25 mouse cellular contexts compared by ENCODE assay signal in the genomic region with DNA sequence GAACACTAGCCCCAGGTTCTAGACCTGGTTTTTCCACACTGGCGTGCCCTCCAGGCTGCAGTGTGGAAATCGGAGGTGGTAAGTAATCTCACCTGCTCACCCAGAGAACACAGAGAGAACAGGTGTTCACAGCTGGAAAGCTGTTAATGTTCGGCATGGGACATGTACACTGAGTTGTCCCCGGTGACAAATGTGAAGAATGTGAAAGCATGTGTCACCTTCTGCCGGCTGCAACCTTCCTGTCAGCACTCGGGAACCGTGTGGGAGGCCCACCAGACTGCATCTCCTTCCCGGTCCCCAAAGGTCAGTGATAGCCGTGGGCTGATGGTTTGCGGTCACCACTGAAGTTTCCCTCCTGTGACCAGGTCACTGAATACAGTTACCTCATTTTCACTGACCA. TPM values are rescaled to one million over a fixed set of nuclear protein-coding genes. Genes with fewer than 3 reads are reported as not detected.
DNase-seq lines count a peak whose midpoint lies in the region; ATAC-seq lines count a peak whose summit lies in the region.
"Had no signal": no experiment of that assay in that cellular context is flagged by ENCODE, and none has a peak within 500 bp of the region (broad histone marks: within the 10 kb centered on the region; RNA-seq: fewer than 3 reads in every experiment).

No protein-coding gene starts in this region.

- H3K27ac ChIP-seq in heart, embryonic 10.5 days, result peak overlapping the region; percentile 47; the same call in 1 of the 2 replicates
- no peak overlapping the region for H3K27ac ChIP-seq in heart, embryonic 14.5 days (replicated peaks in 1 of 2; ENCODE audit: control insufficient read depth in 1 of 2, insufficient read depth in 1 of 2, low read depth in 2 of 2, low read length in 2 of 2)
- H3K27ac ChIP-seq in heart, embryonic 12.5 days (ENCODE audit: poor library complexity, severe bottlenecking), result no peak overlapping the region
- H3K27ac ChIP-seq in heart, embryonic 16.5 days (ENCODE audit: low read length), result no peak overlapping the region
- H3K27ac ChIP-seq: embryonic facial prominence, embryonic 10.5 days; embryonic facial prominence, embryonic 12.5 days; forebrain, embryonic 13.5 days had no signal

- WGBS in heart, embryonic 10.5 days, result 37% methylated on average over 10 of the region's 10 CpGs
- WGBS in heart, embryonic 14.5 days, result 32% methylated on average over 10 of the region's 10 CpGs
- 28% methylated on average over 10 of the region's 10 CpGs for WGBS in heart, embryonic 12.5 days
- WGBS in heart, embryonic 16.5 days, result 28% methylated on average over 10 of the region's 10 CpGs

- H3K4me1 ChIP-seq in heart, embryonic 10.5 days, result peaks cover 18% of the 10 kb centered on the region
- peaks cover 13% of the 10 kb centered on the region in 2 experiments for H3K4me1 ChIP-seq in heart, embryonic 14.5 days (ENCODE audit: control insufficient read depth in 2 of 2, insufficient read depth in 2 of 2, low read length in 2 of 2)
- H3K4me1 ChIP-seq in heart, embryonic 12.5 days (replicated peaks), result peaks cover 16% of the 10 kb centered on the region
- peaks cover 13% of the 10 kb centered on the region for H3K4me1 ChIP-seq in heart, embryonic 16.5 days (ENCODE audit: control insufficient read depth, insufficient read depth, low read length)
- H3K4me1 ChIP-seq: embryonic facial prominence, embryonic 10.5 days; embryonic facial prominence, embryonic 12.5 days had no signal

- H3K4me2 ChIP-seq in heart, embryonic 14.5 days (ENCODE audit: low read length), result no peak overlapping the region
- H3K4me2 ChIP-seq in heart, embryonic 12.5 days, result no peak overlapping the region
- no peak overlapping the region for H3K4me2 ChIP-seq in heart, embryonic 16.5 days (ENCODE audit: low read depth, low read length)
- H3K4me2 ChIP-seq: embryonic facial prominence, embryonic 12.5 days; forebrain, embryonic 13.5 days had no signal

- H3K27me3 ChIP-seq in heart, embryonic 10.5 days (ENCODE audit: insufficient read depth, poor library complexity, severe bottlenecking), result no peaks in the 10 kb centered on the region
- H3K27me3 ChIP-seq in heart, embryonic 14.5 days (ENCODE audit: control insufficient read depth, insufficient read depth, low read length), result no peaks in the 10 kb centered on the region
- H3K27me3 ChIP-seq in heart, embryonic 12.5 days (replicated peaks), result no peaks in the 10 kb centered on the region
- H3K27me3 ChIP-seq in heart, embryonic 16.5 days (ENCODE audit: control insufficient read depth, insufficient read depth, low read length), result no peaks in the 10 kb centered on the region
- H3K27me3 ChIP-seq: CH12.LX; embryonic facial prominence, embryonic 12.5 days; forebrain, embryonic 13.5 days; Patski had no signal

- peak; percentile 64; the same call in 1 of the 2 replicates for ATAC-seq in heart, embryonic 14.5 days (ENCODE audit: insufficient number of reproducible peaks, insufficient read depth, low FRiP score, low read depth)
- no peak for ATAC-seq in heart, embryonic 12.5 days (ENCODE audit: insufficient number of reproducible peaks, low FRiP score)
- peak; percentile 70; the same call in 1 of the 2 replicates for ATAC-seq in heart, embryonic 16.5 days (replicated peaks; ENCODE audit: extremely low read depth, insufficient read depth, low FRiP score)
- ATAC-seq: activated CD4-positive, CD25-positive, alpha-beta regulatory T cell, adult 4 months; CD4-positive, CD25-positive, alpha-beta regulatory T cell, adult 4 months; forebrain, embryonic 13.5 days; Patski had no signal

- no peak overlapping the region for H3K4me3 ChIP-seq in heart, embryonic 10.5 days
- no peak overlapping the region for H3K4me3 ChIP-seq in heart, embryonic 14.5 days (ENCODE audit: control insufficient read depth in 1 of 2, insufficient read depth in 1 of 2, low read depth in 1 of 2, low read length in 2 of 2)
- H3K4me3 ChIP-seq in heart, embryonic 12.5 days, result no peak overlapping the region
- no peak overlapping the region for H3K4me3 ChIP-seq in heart, embryonic 16.5 days (ENCODE audit: low read length)
- H3K4me3 ChIP-seq: embryonic facial prominence, embryonic 10.5 days; embryonic facial prominence, embryonic 12.5 days; forebrain, embryonic 13.5 days had no signal

- intact Hi-C loops in heart, postnatal 14 days (cut with DNase I), result no loop called here
- intact Hi-C loops in heart, postnatal 10 days (cut with DNase I), result loop anchor here (5.0 kb wide), 1 partner anchor 410 kb away; no protein-coding TSS in a partner anchor

- H3K9me3 ChIP-seq in heart, embryonic 10.5 days, result no peaks in the 10 kb centered on the region
- H3K9me3 ChIP-seq in heart, embryonic 14.5 days (ENCODE audit: control insufficient read depth, low read length), result no peaks in the 10 kb centered on the region
- no peaks in the 10 kb centered on the region for H3K9me3 ChIP-seq in heart, embryonic 12.5 days (replicated peaks)
- H3K9me3 ChIP-seq in heart, embryonic 16.5 days (replicated peaks; ENCODE audit: control insufficient read depth, low read length), result no peaks in the 10 kb centered on the region
- H3K9me3 ChIP-seq: embryonic facial prominence, embryonic 10.5 days; embryonic facial prominence, embryonic 12.5 days; forebrain, embryonic 13.5 days; G1E had no signal

- peaks cover 13% of the 10 kb centered on the region; the same call in 1 of the 2 replicates for H3K36me3 ChIP-seq in heart, embryonic 10.5 days
- H3K36me3 ChIP-seq in heart, embryonic 14.5 days (ENCODE audit: control insufficient read depth, insufficient read depth, low read length), result peaks cover 24% of the 10 kb centered on the region
- H3K36me3 ChIP-seq in heart, embryonic 12.5 days, result peaks cover 10% of the 10 kb centered on the region; the same call in 1 of the 2 replicates
- H3K36me3 ChIP-seq in heart, embryonic 16.5 days (ENCODE audit: control insufficient read depth, insufficient read depth), result 0 out of 2 replicates have a peak, but pooled peaks cover 5% of the 10 kb centered on the region
- H3K36me3 ChIP-seq: G1E had no signal

- DNase-seq in heart, embryonic 10.5 days (ENCODE audit: low spot score), result no peak
- DNase-seq in heart, adult 9 months (ENCODE audit: low spot score in 2 of 2), result no peak
- DNase-seq in heart, postnatal 14 days, result no peak
- peak; percentile 42 to 57 for DNase-seq in heart, postnatal 10 days
- no peak for DNase-seq in heart, adult 8-10 months (ENCODE audit: low spot score)
- DNase-seq: adrenal gland, adult 8-10 months; adrenal gland, postnatal 14 days; adrenal gland, postnatal 36 days; B cell, adult 2 months; cerebellum, adult 11-12 months; cerebellum, adult 2 months; cerebellum, adult 9-10 months; cerebellum, postnatal 10 days; cerebellum, postnatal 25 days had no signal

- H3K9ac ChIP-seq in heart, embryonic 14.5 days (ENCODE audit: low read length), result no peak overlapping the region
- H3K9ac ChIP-seq in heart, embryonic 12.5 days, result no peak overlapping the region
- H3K9ac ChIP-seq in heart, embryonic 16.5 days (ENCODE audit: low read length), result no peak overlapping the region
- H3K9ac ChIP-seq: embryonic facial prominence, embryonic 12.5 days; forebrain, embryonic 13.5 days had no signal

RNA-seq across cellular contexts. Expression of gene P4ha2, which starts 32.4 kb away (rescaled TPM):
- 57.7 and 69.0 TPM in 2 replicates for polyA plus RNA-seq in heart, embryonic 10.5 days (2016; fragmentation: Nextera tagmentation; extraction: Ambion mirVana)
- 40.3 and 40.6 TPM in 2 replicates for polyA plus RNA-seq in heart, embryonic 14.5 days (2014; fragmentation: Nextera tagmentation; extraction: Ambion mirVana)
- 56.5 and 62.1 TPM in 2 replicates for polyA plus RNA-seq in heart, embryonic 12.5 days (2016; fragmentation: Nextera tagmentation; extraction: Ambion mirVana)
- 53.3 and 61.1 TPM in 2 replicates for polyA plus RNA-seq in heart, embryonic 16.5 days (2015; fragmentation: Nextera tagmentation; extraction: Ambion mirVana)
- 10 to 100 TPM; 43.3 to 46.4 TPM for total RNA-seq in heart, postnatal 14 days (2021)
- total RNA-seq in heart, postnatal 10 days (2021), result 10 to 100 TPM; 36.8 to 37.0 TPM
- 10 to 100 TPM; 57.4 to 71.1 (median 64.1) TPM for total RNA-seq in heart, adult 8-10 months (2022)
- polyA plus RNA-seq: activated CD4-positive, CD25-positive, alpha-beta regulatory T cell, adult 4 months; CD4-positive, CD25-positive, alpha-beta regulatory T cell, adult 4 months; G1E had no signal

Comparison
In these comparisons a context has a peak if more than half of its experiments do, and no peak if none do; other contexts are left out.
1. DNase-seq: peak in heart, postnatal 10 days (2 of 2); none in heart, embryonic 10.5 days (single experiment), heart, adult 9 months (0 of 2), heart, postnatal 14 days (0 of 2) and heart, adult 8-10 months (single experiment).